Mouse (Mus musculus): ENCODE measurements around the gene Prr11.
A peak's percentile ranks its signal among the peaks of the same experiment; 100 is the strongest.

Gene Prr11

GRCm38 (mm10) chr11:87108409-87108754 lies at the start of gene Prr11:
TSS of gene Prr11 (minus strand) at chr11:87108708.
- ATAC-seq (ENCODE audit: insufficient number of reproducible peaks, low FRiP score, low TSS enrichment), result no peak

GRCm38 (mm10) chr11:87158012-87158411 lies 49.5 kb upstream of the Prr11 start:
- no peak for ATAC-seq (ENCODE audit: insufficient number of reproducible peaks, low FRiP score, low TSS enrichment)

GRCm38 (mm10) chr11:87136233-87136632 lies 27.7 kb upstream of the Prr11 start:
- ATAC-seq (ENCODE audit: insufficient number of reproducible peaks, low FRiP score, low TSS enrichment), result no peak

- ATAC-seq (ENCODE audit: insufficient number of reproducible peaks, low FRiP score, low TSS enrichment), result peak; percentile 94
Observed at GRCm38 (mm10) chr11:87126824-87127816, 18.6 kb upstream of the Prr11 start, which contains the start of gene Trim37. TSS of gene Trim37 (plus strand) at chr11:87127077.

GRCm38 (mm10) chr11:87126281-87126823 lies 17.8 kb upstream of the Prr11 start:
- ATAC-seq (ENCODE audit: insufficient number of reproducible peaks, low FRiP score, low TSS enrichment), result no peak

GRCm38 (mm10) chr11:87125562-87125961 lies 17.1 kb upstream of the Prr11 start:
- no peak for ATAC-seq (ENCODE audit: insufficient number of reproducible peaks, low FRiP score, low TSS enrichment)

- ATAC-seq (ENCODE audit: insufficient number of reproducible peaks, low FRiP score, low TSS enrichment), result no peak
Observed at GRCm38 (mm10) chr11:87121864-87122263, 13.4 kb upstream of the Prr11 start.

GRCm38 (mm10) chr11:87110172-87110909 lies 1.8 kb upstream of the Prr11 start:
- no peak for ATAC-seq (ENCODE audit: insufficient number of reproducible peaks, low FRiP score, low TSS enrichment)

GRCm38 (mm10) chr11:87109519-87110171 lies 1.1 kb upstream of the Prr11 start:
- ATAC-seq (ENCODE audit: insufficient number of reproducible peaks, low FRiP score, low TSS enrichment), result no peak

- ATAC-seq (ENCODE audit: insufficient number of reproducible peaks, low FRiP score, low TSS enrichment), result peak; percentile 99
Observed at GRCm38 (mm10) chr11:87108755-87109518, 429 bp upstream of the Prr11 start, which contains the start of gene Ska2. TSS of gene Ska2 (plus strand) at chr11:87109234.

- ATAC-seq (ENCODE audit: insufficient number of reproducible peaks, low FRiP score, low TSS enrichment), result no peak
Observed at GRCm38 (mm10) chr11:87087142-87087541, 21.4 kb downstream of the Prr11 start.

- ATAC-seq (ENCODE audit: insufficient number of reproducible peaks, low FRiP score, low TSS enrichment), result peak; percentile 80; the same call in 1 of the 2 replicates
Observed at GRCm38 (mm10) chr11:87086290-87086984, 22.1 kb downstream of the Prr11 start, which contains the start of gene Smg8. TSS of gene Smg8 (minus strand) at chr11:87086774.

GRCm38 (mm10) chr11:87085461-87085860 lies 23.0 kb downstream of the Prr11 start:
- no peak for ATAC-seq (ENCODE audit: insufficient number of reproducible peaks, low FRiP score, low TSS enrichment)

GRCm38 (mm10) chr11:87083712-87084111 lies 24.8 kb downstream of the Prr11 start:
- no peak for ATAC-seq (ENCODE audit: insufficient number of reproducible peaks, low FRiP score, low TSS enrichment)

- ATAC-seq (ENCODE audit: insufficient number of reproducible peaks, low FRiP score, low TSS enrichment), result peak; percentile 94
Observed at GRCm38 (mm10) chr11:87073866-87074440, 34.6 kb downstream of the Prr11 start, which contains the start of gene Gdpd1. TSS of gene Gdpd1 (minus strand) at chr11:87074062.

- peak; percentile 80 for ATAC-seq (ENCODE audit: insufficient number of reproducible peaks, low FRiP score, low TSS enrichment)
Observed at GRCm38 (mm10) chr11:87073343-87073865, 35.1 kb downstream of the Prr11 start.

GRCm38 (mm10) chr11:87062087-87062486 lies 46.4 kb downstream of the Prr11 start:
- no peak for ATAC-seq (ENCODE audit: insufficient number of reproducible peaks, low FRiP score, low TSS enrichment)

- ATAC-seq (ENCODE audit: insufficient number of reproducible peaks, low FRiP score, low TSS enrichment), result no peak
Observed at GRCm38 (mm10) chr11:87060410-87060809, 48.1 kb downstream of the Prr11 start.

Measured in cerebellum, adult (tissue).